Mouse (Mus musculus): ENCODE results near the gene Pfn4.

DNA sequence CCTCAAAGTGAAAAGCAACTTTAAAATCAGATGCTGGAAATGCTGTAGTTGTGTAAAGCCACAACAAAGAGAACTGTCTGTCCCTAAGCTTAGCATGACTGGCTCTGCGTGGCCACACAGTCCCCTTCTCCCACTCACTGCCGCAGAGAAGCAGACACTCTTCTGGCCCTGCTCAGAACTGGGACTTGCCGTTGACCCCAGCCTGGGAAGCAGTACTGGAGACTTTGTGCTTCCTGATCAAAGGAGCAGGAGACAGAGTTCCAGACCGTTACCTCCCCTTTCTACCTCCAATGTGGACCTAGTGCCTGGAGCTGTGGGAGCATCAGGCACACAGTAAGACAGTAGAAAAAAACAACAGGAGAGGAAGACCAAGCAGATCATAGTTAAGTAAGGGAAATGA lies 36.5 kb upstream of the Pfn4 start:
- TF ChIP-seq CTCF (IDR thresholded peaks at IDR 0.05; ENCODE audit: low read depth) (no peak), EP300 (optimal IDR thresholded peaks at IDR 0.05) (no peak)

Measured in stomach, postnatal 0 days (tissue).